Mouse (Mus musculus) T-cell, adult 2 months (primary cell): ENCODE data around the gene Tnfsf13.

Experiments used
- DNase-seq: peaks from one replicate; pipeline ENCODE4 v3.0.0; 2022; ENCODE audit warnings: low spot score

The Tnfsf13 gene

GRCm38 (mm10) chr11:69680136-69680855 is 5.3 kb downstream of the Tnfsf13 start:
- no peak for DNase-seq

DNA sequence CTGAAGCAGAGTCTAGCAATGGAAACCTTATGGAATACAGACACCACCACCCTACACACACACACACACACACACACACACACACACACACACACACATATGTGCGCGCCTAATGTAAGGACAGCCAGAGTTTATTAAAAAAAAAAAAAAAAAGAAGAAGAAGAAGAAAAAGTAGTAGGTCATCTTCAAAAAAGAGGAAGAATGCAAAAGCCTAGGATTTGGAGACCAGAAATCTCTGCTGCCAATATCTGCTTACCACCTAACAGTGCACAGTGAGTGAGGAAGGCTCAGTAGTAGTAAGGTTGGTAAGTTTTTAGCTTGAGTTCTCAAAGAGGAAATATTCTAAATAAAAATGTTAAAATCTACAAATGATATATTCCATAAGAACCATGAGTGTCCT is 6.4 kb downstream of the Tnfsf13 start:
- no peak for DNase-seq

DNA sequence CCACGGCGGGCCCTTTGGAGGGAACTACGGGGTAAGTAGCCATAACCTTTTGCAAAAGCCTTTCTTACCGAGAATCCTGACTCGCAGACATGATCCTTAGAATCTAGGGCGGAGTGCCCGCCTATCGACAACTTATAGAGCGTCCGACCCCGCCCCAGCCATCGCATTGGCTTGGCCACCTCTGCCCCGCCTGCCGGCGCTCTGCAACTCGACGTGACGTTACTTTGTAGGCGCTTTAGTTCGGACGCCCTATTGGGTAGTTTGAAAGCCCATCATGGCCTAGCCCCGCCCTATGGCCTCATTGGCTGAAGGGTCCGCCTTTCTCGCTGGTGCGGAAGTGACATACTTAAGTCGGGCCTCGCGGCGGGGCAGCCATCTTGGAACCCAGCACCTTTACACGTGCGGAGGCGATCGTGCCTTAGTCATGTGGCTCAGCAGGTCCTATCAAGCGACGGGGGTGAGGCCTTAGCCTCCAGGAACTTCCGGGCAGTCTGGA is 13.3 kb downstream of the Tnfsf13 start, which contains the start of gene Eif4a1:
Gene Eif4a1, minus strand, starts transcription at position 213 of the 496 bp plus-strand sequence.
- peak; percentile 100 for DNase-seq

DNA sequence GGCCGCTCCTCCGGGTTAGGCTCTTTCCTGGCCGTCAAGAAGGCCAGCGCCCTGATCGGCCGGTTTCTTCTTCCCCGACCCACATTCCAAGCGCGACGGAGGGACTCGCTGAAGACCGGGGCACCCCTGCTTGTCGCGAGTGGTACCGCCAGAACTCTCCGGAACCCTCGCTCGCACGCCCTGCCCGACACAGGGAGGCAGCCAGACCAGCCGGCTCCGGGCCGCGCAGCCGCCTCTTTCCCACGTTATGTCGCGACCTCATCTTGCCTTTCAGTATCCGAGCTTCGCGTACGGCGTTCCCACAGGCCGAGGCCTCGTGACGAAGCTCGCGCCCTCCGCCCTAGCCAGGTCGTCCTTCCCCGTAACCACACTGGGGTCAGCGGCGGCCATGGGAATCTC is 13.9 kb downstream of the Tnfsf13 start:
- DNase-seq: no peak

DNA sequence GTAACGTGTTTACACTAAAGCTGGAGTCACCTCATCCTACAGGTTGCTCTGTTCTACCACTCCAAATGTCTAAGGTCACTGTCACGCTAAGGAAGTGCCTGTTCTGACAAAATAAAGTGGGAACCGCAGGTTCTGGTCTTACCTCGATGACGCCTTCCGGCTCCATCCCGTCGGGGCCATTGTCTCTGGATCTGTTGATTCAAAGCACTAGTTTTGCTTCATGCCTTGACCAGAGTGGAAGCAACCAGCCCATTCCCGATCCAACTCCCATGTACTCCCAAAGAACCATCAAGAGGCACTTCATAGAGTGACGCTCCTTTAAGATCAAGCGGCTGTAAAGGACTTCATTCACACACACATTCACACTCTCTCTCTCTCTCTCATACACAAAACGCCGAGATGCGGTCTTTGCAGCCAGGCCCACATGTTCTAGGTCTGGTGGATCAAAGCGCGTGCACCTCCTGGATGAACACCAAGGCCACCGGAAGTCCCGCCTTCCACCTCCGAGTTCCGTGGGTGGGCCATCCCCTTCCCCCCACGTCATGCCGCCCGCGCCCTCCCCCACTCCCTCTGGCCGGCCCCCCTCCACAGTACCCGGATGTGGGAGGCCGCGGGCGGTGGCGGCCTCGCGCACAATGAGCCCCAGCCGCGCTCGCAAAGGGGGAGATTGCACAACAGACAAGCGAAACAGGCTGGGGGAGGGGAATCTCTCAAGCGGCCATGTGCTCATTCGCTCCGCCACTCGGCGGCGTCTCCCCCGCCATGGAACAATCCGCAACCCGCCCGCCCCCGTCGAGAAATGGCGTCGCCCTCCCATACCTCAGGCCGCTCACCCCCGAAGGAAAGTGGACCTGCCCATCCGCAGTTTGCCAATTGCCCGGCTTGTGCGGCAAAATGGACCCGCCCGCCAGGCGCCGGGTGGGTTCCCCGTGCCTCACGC is 14.5 kb downstream of the Tnfsf13 start:
- DNase-seq: peak; percentile 98

DNA sequence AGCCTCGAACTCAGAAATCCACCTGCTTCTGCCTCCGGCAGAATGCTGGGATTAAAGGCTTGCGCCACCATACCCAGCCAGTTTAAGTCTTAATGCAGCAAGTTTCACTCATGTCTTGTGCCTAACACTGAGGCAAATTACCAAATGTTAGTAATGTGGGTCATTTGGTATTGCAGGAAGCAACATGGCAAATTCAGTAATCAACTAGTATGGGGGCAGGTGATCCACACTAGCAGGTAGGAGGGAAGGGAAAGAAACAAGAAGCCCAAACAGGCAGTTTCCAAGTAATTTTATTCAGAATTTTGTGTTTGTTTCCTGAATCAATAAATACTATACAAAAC is 18.9 kb downstream of the Tnfsf13 start:
- DNase-seq: no peak

DNA sequence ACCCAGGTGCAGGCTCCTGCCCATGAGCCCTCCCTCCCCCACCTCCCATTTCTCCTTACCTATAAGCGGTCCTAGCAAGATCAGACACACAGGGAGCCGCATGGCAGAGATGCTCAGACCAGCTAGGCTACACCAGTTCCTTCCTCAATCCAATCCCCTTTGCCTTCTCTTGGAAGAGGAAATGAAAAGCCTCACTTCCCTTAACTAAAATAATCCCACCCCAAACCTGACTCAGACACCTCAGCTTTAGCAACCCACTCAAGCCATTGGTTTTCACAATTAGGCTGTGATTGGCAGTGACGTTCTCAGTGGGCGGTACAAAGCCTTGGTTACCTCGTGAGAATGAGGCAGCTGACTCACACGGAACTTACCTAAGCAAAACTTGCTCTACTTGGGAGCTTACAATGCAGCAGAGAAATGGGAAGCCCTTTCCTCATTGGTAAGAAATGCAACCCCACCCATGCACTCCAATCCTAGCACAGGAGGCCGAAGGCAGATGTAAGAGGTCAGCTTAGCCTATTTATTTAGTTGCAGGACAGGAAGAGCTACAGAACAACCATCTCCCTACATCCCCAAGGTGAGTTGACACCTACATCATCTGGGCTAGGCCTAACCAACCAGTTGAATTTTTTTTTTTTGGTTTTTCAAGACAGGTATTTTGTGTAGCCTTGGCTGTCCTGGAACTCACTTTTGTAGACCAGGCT is 19.5 kb downstream of the Tnfsf13 start, which contains the start of gene Cd68:
Gene Cd68, minus strand, starts transcription at position 193 of the 704 bp plus-strand sequence.
- DNase-seq: peak; percentile 62

GRCm38 (mm10) chr11:69665457-69665960 is 20.1 kb downstream of the Tnfsf13 start:
- DNase-seq: no peak

GRCm38 (mm10) chr11:69664841-69665240 is 20.7 kb downstream of the Tnfsf13 start:
- DNase-seq: no peak

- no peak for DNase-seq
These were observed 21.8 kb downstream of the Tnfsf13 start for GRCm38 (mm10) chr11:69663795-69664194.

DNA sequence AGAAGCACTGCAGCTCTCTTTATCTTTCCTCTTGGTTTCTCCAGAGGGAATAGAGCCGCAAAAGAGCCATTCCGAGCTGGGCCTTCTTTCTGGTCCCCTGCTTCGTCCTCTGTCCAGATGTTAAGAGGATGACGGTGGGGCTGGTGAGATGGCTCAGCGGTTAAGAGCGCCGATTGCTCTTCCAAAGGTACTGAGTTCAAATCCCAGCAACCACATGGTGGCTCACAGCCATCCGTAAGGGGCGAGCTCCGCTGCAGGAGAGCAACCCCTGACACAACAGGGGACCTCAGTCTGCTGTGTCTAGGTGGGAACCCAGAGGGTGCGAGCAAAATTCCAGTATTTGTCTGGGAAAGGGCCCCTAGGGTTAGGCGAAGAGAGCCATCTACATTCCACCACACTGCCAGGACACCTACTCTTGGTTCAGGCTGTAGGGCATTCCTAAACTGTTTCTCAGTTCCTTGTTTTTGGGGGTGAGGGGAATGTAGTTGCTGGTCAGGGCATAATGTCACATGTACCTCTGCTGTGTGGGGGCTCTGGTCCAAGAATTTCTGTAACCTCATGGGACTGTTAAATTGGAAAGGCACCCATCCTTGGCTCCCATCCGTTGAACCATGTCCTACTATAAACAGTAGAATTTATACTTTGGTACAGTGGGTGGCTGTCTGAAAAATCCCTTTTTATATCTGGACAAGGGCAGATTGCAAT is 22.5 kb downstream of the Tnfsf13 start:
- DNase-seq: no peak

GRCm38 (mm10) chr11:69662213-69662966 is 23.2 kb downstream of the Tnfsf13 start, which contains the start of gene Mpdu1:
Gene Mpdu1 (minus strand): TSS chr11:69662642.
- DNase-seq: peak; percentile 97

- no peak for DNase-seq
These were observed 24.2 kb downstream of the Tnfsf13 start for GRCm38 (mm10) chr11:69661221-69661881.

GRCm38 (mm10) chr11:69657462-69657881 is 28.1 kb downstream of the Tnfsf13 start:
- DNase-seq: no peak

DNA sequence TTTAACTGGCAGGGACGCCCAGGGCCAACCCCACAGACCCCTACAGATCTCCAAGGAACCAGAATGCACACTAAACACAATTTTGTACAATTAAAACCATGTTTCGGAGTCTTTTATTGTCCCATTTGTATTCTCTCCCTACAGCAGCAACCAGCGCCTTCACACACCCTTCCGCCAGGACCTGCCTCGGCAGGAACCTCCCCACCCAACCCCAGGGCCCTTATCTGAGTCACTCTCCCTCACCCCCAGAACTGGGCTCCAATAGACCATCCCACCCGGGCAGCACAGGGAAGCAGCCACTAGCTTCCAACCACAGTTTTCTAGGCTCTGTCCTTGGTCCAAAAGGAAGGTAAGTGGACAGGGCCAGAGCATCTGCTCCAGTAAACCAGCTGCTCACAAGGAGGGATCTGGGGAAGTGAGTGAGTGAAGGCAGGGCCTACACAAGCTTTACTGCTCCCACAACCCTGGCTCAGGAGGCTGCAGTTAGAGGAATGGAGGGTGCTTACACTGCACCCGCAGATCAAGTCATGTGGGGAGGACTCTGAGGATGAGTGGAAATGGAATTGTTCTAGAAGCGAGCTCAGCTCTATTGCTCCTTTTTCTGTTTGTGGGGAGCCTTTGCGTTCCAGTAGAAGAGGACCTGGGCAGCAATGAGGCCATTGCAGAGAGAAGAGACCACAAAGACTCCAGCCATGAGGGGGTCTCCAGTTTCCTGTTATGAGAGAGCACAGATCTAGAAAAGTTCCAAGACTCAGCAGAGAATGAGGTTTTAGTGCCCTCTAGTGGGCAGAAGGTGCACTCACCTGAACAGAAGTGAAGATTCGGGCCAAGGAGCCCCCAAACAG is 28.7 kb downstream of the Tnfsf13 start:
- peak; percentile 56 for DNase-seq

DNA sequence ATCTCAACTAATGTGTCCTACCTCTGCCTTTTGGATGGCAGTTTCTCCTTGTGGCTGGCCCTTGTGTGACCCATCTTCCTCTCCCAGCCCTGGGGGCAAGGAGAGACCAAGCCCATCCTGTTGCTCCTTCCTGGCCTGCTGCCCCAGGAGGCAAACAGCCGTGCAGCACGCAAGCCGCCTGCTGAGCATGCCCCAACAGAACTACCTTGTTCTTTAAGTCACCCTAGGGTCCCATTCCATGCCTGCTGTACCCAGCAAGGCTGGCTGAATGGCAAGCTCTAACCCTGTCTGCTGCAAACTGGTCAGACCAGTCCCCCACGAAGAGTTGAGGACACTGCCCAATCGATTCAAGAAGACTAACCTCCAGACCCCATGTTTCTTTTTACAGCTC is 29.5 kb downstream of the Tnfsf13 start:
- no peak for DNase-seq

GRCm38 (mm10) chr11:69655264-69656064 is 30.1 kb downstream of the Tnfsf13 start, which contains the start of gene Sox15:
Gene Sox15 (plus strand): TSS chr11:69655314.
- no peak for DNase-seq

- DNase-seq: no peak
These were observed 30.8 kb downstream of the Tnfsf13 start for GRCm38 (mm10) chr11:69654760-69655159.
